Mouse (Mus musculus) brain, embryonic 14.5 days (tissue): Measurements from ENCODE around the gene Gpc2. TPM values are rescaled to one million over a fixed set of nuclear protein-coding genes. Genes with fewer than 3 reads are reported as not detected.
A peak's percentile ranks its signal among the peaks of the same experiment; 100 is the strongest.

Experiments
- DNase-seq: peaks from one replicate; pipeline ENCODE4 v3.0.0-alpha.2; 2011; ENCODE audit warnings: low read depth
- CTCF ChIP-seq: fragments of 200-500 bp; IDR thresholded peaks from 2 replicates; pipeline ENCODE4 v1.5.1; 2012; ENCODE audit warnings: inconsistent platforms, mild to moderate bottlenecking, moderate library complexity, borderline replicate concordance; ENCODE audit not compliant: insufficient read depth, insufficient read length; ENCODE audit errors: extremely low read depth
- POLR2A ChIP-seq: fragments of 200-500 bp; IDR thresholded peaks from 2 replicates; pipeline ENCODE4 v1.6.1; 2012; ENCODE audit warnings: mild to moderate bottlenecking, inconsistent platforms, borderline replicate concordance; ENCODE audit not compliant: poor library complexity, insufficient read depth, insufficient read length, severe bottlenecking; ENCODE audit errors: extremely low read depth
- polyA plus RNA-seq: library from polyadenylated mRNA; depleted of rRNA; stranded (reverse); fragments of >200 nt; gene quantifications from 2 replicates; pipeline ENCODE4 v1.2.3, GENCODE M21; 2012; rRNA removed

Gene Gpc2
- polyA plus RNA-seq, 1 experiment, result 564 TPM

DNA sequence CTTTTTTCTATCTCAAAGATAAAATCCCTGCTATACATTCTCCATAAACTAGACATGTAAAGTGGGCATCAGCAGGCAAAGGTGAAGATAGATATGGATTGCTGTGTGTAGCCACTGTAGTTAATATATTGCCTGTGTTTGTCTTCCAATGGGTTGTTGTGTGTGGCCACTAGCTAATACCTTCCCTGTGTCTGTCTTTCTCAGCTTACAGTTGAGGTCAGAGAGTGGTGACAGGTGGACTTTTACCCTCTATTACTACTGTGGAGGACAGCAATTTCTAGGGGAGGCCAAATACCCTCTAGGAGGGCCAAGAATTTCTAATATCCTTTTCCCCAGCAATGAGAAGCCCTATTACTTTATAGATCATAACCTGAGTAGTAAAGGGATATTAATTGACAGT, 45.6 kb downstream of the Gpc2 start:
- no peak for DNase-seq
- TF ChIP-seq CTCF, result no peak

- TF ChIP-seq CTCF (no peak), POLR2A (no peak)
- no peak for DNase-seq
Measured at GRCm38 (mm10) chr5:138233778-138234177, 46.0 kb downstream of the Gpc2 start.

DNA sequence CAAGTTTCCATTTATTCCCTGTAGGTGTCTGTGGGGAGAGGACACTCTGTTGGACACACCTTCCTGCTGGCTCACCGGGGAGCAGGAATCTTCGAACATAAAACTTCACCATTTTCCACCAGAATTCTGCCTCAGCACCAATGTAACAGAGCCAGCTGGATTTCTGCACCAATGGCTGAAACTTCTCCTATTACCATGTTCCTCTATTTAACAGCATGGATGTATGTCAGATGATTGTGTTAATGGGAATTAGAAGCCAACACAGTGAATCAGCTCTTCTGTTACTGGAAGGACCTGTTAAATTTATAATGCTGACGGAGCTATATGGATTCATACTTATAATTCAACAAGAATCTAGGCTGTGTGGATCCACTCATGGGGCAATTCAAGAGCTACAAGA, 50.3 kb downstream of the Gpc2 start:
- TF ChIP-seq POLR2A (no peak), CTCF (no peak)
- DNase-seq, result no peak

DNA sequence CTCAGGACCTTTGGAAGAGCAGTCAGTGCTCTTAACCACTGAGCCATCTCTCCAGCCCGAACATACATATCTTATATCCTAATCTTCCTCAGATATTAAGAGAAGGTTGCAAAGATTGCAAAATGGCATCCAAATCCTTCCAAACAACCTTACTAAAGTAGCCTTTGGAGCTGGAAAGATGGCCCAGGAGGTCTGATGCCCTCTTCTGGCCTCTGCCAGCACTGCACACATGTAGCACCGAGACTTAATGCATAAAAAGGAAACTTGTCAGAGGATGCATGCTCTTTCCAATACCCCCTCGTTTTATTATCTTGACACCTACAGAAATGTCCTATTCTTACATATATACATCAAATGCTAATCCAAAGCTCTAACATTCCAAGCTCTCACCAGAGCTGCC, 51.8 kb downstream of the Gpc2 start:
- TF ChIP-seq CTCF (peak; percentile 45; the same call in 1 of the 2 replicates), POLR2A (no peak)
- peak; percentile 5 for DNase-seq

GRCm38 (mm10) chr5:138227367-138227766, 52.4 kb downstream of the Gpc2 start:
- DNase-seq, result no peak

DNA sequence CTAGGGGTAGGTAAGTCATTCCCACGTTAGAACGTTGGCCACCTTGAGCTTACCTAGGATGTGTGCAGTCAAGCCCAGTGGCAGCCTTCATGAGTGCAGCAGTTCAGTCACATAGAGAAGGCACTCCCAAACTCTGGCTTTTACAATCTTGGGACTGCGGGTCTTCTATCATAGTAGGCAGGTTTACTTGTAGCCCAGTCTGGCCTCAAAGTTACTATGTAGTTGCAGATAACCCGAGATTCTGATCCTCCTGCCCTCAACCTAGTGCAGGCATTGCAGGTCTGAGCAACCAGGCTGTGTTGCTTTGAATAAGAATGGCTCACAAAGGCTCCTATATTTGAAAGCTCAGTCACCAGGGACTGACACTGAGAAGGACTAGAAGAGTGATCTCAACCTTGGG, 53.3 kb downstream of the Gpc2 start:
- TF ChIP-seq CTCF (no peak), POLR2A (no peak)
- DNase-seq, result no peak

More at GRCm38 (mm10) chr5:138227367-138227766, 52.4 kb downstream of the Gpc2 start:
- TF ChIP-seq POLR2A (no peak), CTCF (no peak)

- no peak for DNase-seq
- TF ChIP-seq POLR2A, result no peak
Measured at GRCm38 (mm10) chr5:138225700-138226099, 54.1 kb downstream of the Gpc2 start, which contains the start of gene Nxpe5. Gene Nxpe5 (plus strand): TSS chr5:138225898.

Other genes with a start within 250 kb of the Gpc2 start
- gene Smok3c, start 226.8 kb downstream of the Gpc2 start, polyA plus RNA-seq, result not detected in 2 replicates
- gene Zkscan1, start 194.9 kb downstream of the Gpc2 start, polyA plus RNA-seq, result 15.8 and 24.1 TPM in 2 replicates
- gene Zscan21, start 163.1 kb downstream of the Gpc2 start, polyA plus RNA-seq, result 63.8 and 66.3 TPM in 2 replicates
- 10.3 and 11.9 TPM in 2 replicates for gene Zfp113, start 124.3 kb downstream of the Gpc2 start, polyA plus RNA-seq
- gene Cops6, start 118.9 kb downstream of the Gpc2 start, polyA plus RNA-seq, result 134 and 144 TPM in 2 replicates
- gene Ap4m1, start 108.0 kb downstream of the Gpc2 start, polyA plus RNA-seq, result 60.2 and 77.6 TPM in 2 replicates
- 111 and 146 TPM in 2 replicates for gene Mcm7, start 107.6 kb downstream of the Gpc2 start, polyA plus RNA-seq
- gene Taf6, start 92.6 kb downstream of the Gpc2 start, polyA plus RNA-seq, result 89.7 and 128 TPM in 2 replicates
- gene Cnpy4, start 92.5 kb downstream of the Gpc2 start, polyA plus RNA-seq, result 20.6 and 22.7 TPM in 2 replicates
- 10.3 and 11.8 TPM in 2 replicates for gene Mblac1, start 85.7 kb downstream of the Gpc2 start, polyA plus RNA-seq
- 0.03 and 0.04 TPM in 2 replicates for gene Nxpe5, start 54.1 kb downstream of the Gpc2 start, polyA plus RNA-seq
- gene Lamtor4, start 24.5 kb downstream of the Gpc2 start, polyA plus RNA-seq, result 120 and 151 TPM in 2 replicates
- 131 and 172 TPM in 2 replicates for gene BC037034, start 16.0 kb downstream of the Gpc2 start, polyA plus RNA-seq
- gene Gal3st4, start 7.2 kb downstream of the Gpc2 start, polyA plus RNA-seq, result 0.58 and 0.63 TPM in 2 replicates
- gene Gm43720, start within 50 bp of the Gpc2 start, polyA plus RNA-seq, result 0.44 and 0.48 TPM in 2 replicates
- gene Stag3, start 235 bp upstream of the Gpc2 start, polyA plus RNA-seq, result 19.6 TPM in 2 replicates
- 0.06 and 0.25 TPM in 2 replicates for gene Pvrig, start 62.0 kb upstream of the Gpc2 start, polyA plus RNA-seq
- gene Zfp157, start 161.5 kb upstream of the Gpc2 start, polyA plus RNA-seq, result 32.1 and 39.5 TPM in 2 replicates